Mouse (Mus musculus) midbrain, postnatal 0 days (tissue): ENCODE data around the gene Grpel1. TPM values are rescaled to one million over a fixed set of nuclear protein-coding genes. Genes with fewer than 3 reads are reported as not detected.
A peak's percentile ranks its signal among the peaks of the same experiment; 100 is the strongest.

Source experiments
- ATAC-seq: fragments of 200-750 bp; cut with Nextera tagmentation; 2 replicates; pipeline ENCODE4 v1.8.0; 2017; ENCODE audit warnings: moderate number of reproducible peaks, mild to moderate bottlenecking, moderate TSS enrichment, moderate library complexity; ENCODE audit not compliant: low FRiP score
- DNase-seq: peaks from one replicate; pipeline ENCODE4 v3.0.0-alpha.2; 2015; ENCODE audit warnings: low spot score
- H3K27ac ChIP-seq: fragments of 300-500 bp; sonication (generic); 2 replicates; pipeline ENCODE4 v1.5.1; 2014; ENCODE audit warnings: low read depth, mild to moderate bottlenecking, low read length, mixed read lengths
- H3K27me3 ChIP-seq: fragments of 300-500 bp; sonication (generic); 2 replicates; pipeline ENCODE4 v1.6.1; 2014; ENCODE audit warnings: low read length, control low read depth, mixed read lengths; ENCODE audit not compliant: insufficient read depth
- H3K36me3 ChIP-seq: fragments of 300-500 bp; sonication (generic); 2 replicates; pipeline ENCODE4 v1.6.1; 2014; ENCODE audit warnings: low read length, control low read depth, mixed read lengths; ENCODE audit not compliant: insufficient read depth
- H3K4me1 ChIP-seq: fragments of 300-500 bp; sonication (generic); 2 replicates; pipeline ENCODE4 v1.6.1; 2014; ENCODE audit warnings: mild to moderate bottlenecking, control low read depth, antibody characterized with exemption, low read length, mixed read lengths; ENCODE audit not compliant: insufficient read depth
- H3K4me2 ChIP-seq: fragments of 300-500 bp; sonication (generic); 2 replicates; pipeline ENCODE4 v1.6.1; 2014; ENCODE audit warnings: low read depth, mild to moderate bottlenecking, low read length, mixed read lengths; ENCODE audit not compliant: poor library complexity, severe bottlenecking
- H3K4me3 ChIP-seq: fragments of 300-500 bp; sonication (generic); 2 replicates; pipeline ENCODE4 v1.5.1; 2014; ENCODE audit warnings: low read depth, mild to moderate bottlenecking, low read length, moderate library complexity
- H3K9ac ChIP-seq: fragments of 300-500 bp; sonication (generic); replicated peaks from 2 replicates; pipeline ENCODE4 v1.6.1; 2014; ENCODE audit warnings: mild to moderate bottlenecking, low read length, moderate library complexity, mixed read lengths; ENCODE audit not compliant: poor library complexity, severe bottlenecking
- H3K9me3 ChIP-seq: fragments of 300-500 bp; sonication (generic); 2 replicates; pipeline ENCODE4 v1.6.1; 2016; ENCODE audit warnings: low read length, control low read depth
- CTCF ChIP-seq: IDR thresholded peaks from 2 replicates; pipeline ENCODE4 v1.5.1; 2016; ENCODE audit warnings: antibody characterized with exemption, mild to moderate bottlenecking
- WGBS: fragments of 180-500 bp; shearing (Covaris S2); extraction: QIAGEN DNeasy Blood & Tissue Kit; methylation state at CpG from one replicate; pipeline ENCODE4 v1.1.7; 2014; 5-methylcytosine and 5-hydroxymethylcytosine counted together
- polyA plus RNA-seq: library from polyadenylated mRNA; unstranded; fragments of >200 nt; fragmentation: Nextera tagmentation; extraction: Ambion mirVana; gene quantifications from 2 replicates; pipeline ENCODE4 v1.2.1, GENCODE M21; 2015
- total RNA-seq: library from RNA; depleted of rRNA; stranded (reverse); fragments of >200 nt; gene quantifications from 2 replicates; pipeline ENCODE4 v1.2.3, GENCODE M21; 2014

The Grpel1 gene
- total and polyA plus RNA-seq, 2 experiments from 2014 or later, result 16.3 to 38.4 TPM

- WGBS, result 33% methylated on average over 8 of the region's 8 CpGs
- Histone ChIP-seq H3K9me3 (no peaks in the 10 kb centered on the region), H3K4me1 (no peaks in the 10 kb centered on the region), H3K36me3 (no peaks in the 10 kb centered on the region), H3K4me2 (no peak overlapping the region), H3K4me3 (no peak overlapping the region), H3K27me3 (no peaks in the 10 kb centered on the region), H3K27ac (no peak overlapping the region), H3K9ac (no peak overlapping the region)
- DNase-seq (peak; percentile 44), ATAC-seq (no peak)
- no peak for TF ChIP-seq CTCF
Observed at GRCm38 (mm10) chr5:36445028-36445427, 19.8 kb upstream of the Grpel1 start.

GRCm38 (mm10) chr5:36446166-36446890, 18.5 kb upstream of the Grpel1 start:
- H3K9ac ChIP-seq, result no peak overlapping the region
- no peaks in the 10 kb centered on the region for H3K36me3 ChIP-seq
- H3K27ac ChIP-seq, result no peak overlapping the region
- WGBS, result 41% methylated on average over 9 of the region's 9 CpGs
- H3K4me1 ChIP-seq, result no peaks in the 10 kb centered on the region
- H3K4me3 ChIP-seq, result no peak overlapping the region
- no peaks in the 10 kb centered on the region for H3K27me3 ChIP-seq
- no peak for TF ChIP-seq CTCF
- no peak for ATAC-seq
- DNase-seq, result no peak
- no peaks in the 10 kb centered on the region for H3K9me3 ChIP-seq
- no peak overlapping the region for H3K4me2 ChIP-seq

- no peak for DNase-seq
- H3K27ac ChIP-seq, result no peak overlapping the region
- no peak for ATAC-seq
Observed at GRCm38 (mm10) chr5:36447872-36448271, 16.9 kb upstream of the Grpel1 start.

GRCm38 (mm10) chr5:36449710-36450358, 15.0 kb upstream of the Grpel1 start:
- ATAC-seq, result no peak
- 82% methylated on average over 6 of the region's 6 CpGs for WGBS
- Histone ChIP-seq H3K36me3 (no peaks in the 10 kb centered on the region), H3K27me3 (no peaks in the 10 kb centered on the region), H3K9me3 (no peaks in the 10 kb centered on the region), H3K9ac (no peak overlapping the region), H3K4me2 (no peak overlapping the region), H3K27ac (no peak overlapping the region), H3K4me1 (no peaks in the 10 kb centered on the region), H3K4me3 (no peak overlapping the region)
- DNase-seq, result no peak
- TF ChIP-seq CTCF, result no peak

More at GRCm38 (mm10) chr5:36447872-36448271, 16.9 kb upstream of the Grpel1 start:
- no peak for TF ChIP-seq CTCF
- H3K4me2 ChIP-seq, result no peak overlapping the region
- no peak overlapping the region for H3K4me3 ChIP-seq
- H3K4me1 ChIP-seq, result no peaks in the 10 kb centered on the region
- H3K36me3 ChIP-seq, result no peaks in the 10 kb centered on the region
- no peak overlapping the region for H3K9ac ChIP-seq
- H3K27me3 ChIP-seq, result no peaks in the 10 kb centered on the region
- 89% methylated on average over 12 of the region's 12 CpGs for WGBS
- H3K9me3 ChIP-seq, result no peaks in the 10 kb centered on the region

GRCm38 (mm10) chr5:36451119-36451518, 13.7 kb upstream of the Grpel1 start:
- no peak for TF ChIP-seq CTCF
- WGBS, result 21% methylated on average over 10 of the region's 10 CpGs
- no peak overlapping the region for H3K9ac ChIP-seq
- H3K4me1 ChIP-seq, result no peaks in the 10 kb centered on the region
- ATAC-seq, result no peak
- no peak overlapping the region for H3K27ac ChIP-seq
- no peak overlapping the region for H3K4me2 ChIP-seq
- H3K36me3 ChIP-seq, result no peaks in the 10 kb centered on the region
- H3K4me3 ChIP-seq, result no peak overlapping the region
- no peak for DNase-seq
- no peaks in the 10 kb centered on the region for H3K9me3 ChIP-seq
- no peaks in the 10 kb centered on the region for H3K27me3 ChIP-seq

- no peaks in the 10 kb centered on the region for H3K27me3 ChIP-seq
- H3K27ac ChIP-seq, result no peak overlapping the region
- H3K4me3 ChIP-seq, result no peak overlapping the region
- H3K36me3 ChIP-seq, result no peaks in the 10 kb centered on the region
- H3K4me2 ChIP-seq, result no peak overlapping the region
- no peak for TF ChIP-seq CTCF
- no peak overlapping the region for H3K9ac ChIP-seq
- WGBS, result 67% methylated on average over 10 of the region's 10 CpGs
- no peaks in the 10 kb centered on the region for H3K9me3 ChIP-seq
- peak; percentile 31 for DNase-seq
- no peak for ATAC-seq
- no peaks in the 10 kb centered on the region for H3K4me1 ChIP-seq
Observed at GRCm38 (mm10) chr5:36451872-36452389, 12.9 kb upstream of the Grpel1 start.
